Mouse (Mus musculus) embryonic facial prominence, embryonic 11.5 days (tissue): Measurements from ENCODE around the gene Rph3al. TPM values are rescaled to one million over a fixed set of nuclear protein-coding genes. Genes with fewer than 3 reads are reported as not detected.

Experiments used
- ATAC-seq: fragments of 200-750 bp; cut with Nextera tagmentation; replicated peaks from 2 replicates; pipeline ENCODE4 v1.8.0; 2017; ENCODE audit warnings: low read depth; ENCODE audit not compliant: insufficient number of reproducible peaks, low FRiP score, low TSS enrichment
- DNase-seq: peaks from one replicate; pipeline ENCODE4 v3.0.0-alpha.2; 2015; ENCODE audit warnings: low spot score
- H3K27ac ChIP-seq: fragments of 300-500 bp; sonication (generic); replicated peaks from 2 replicates; pipeline ENCODE4 v1.5.1; 2014; ENCODE audit warnings: mild to moderate bottlenecking, low read depth, low read length, control low read depth
- H3K27me3 ChIP-seq: fragments of 300-500 bp; sonication (generic); 2 replicates; pipeline ENCODE4 v1.6.1; 2014; ENCODE audit warnings: mild to moderate bottlenecking, low read length, moderate library complexity, mixed read lengths; ENCODE audit not compliant: control insufficient read depth, insufficient read depth
- H3K36me3 ChIP-seq: fragments of 300-500 bp; sonication (generic); replicated peaks from 2 replicates; pipeline ENCODE4 v1.6.1; 2014; ENCODE audit warnings: low read depth, mild to moderate bottlenecking, low read length, moderate library complexity, mixed read lengths; ENCODE audit not compliant: control insufficient read depth, insufficient read depth
- H3K4me1 ChIP-seq: fragments of 300-500 bp; sonication (generic); 2 replicates; pipeline ENCODE4 v1.6.1; 2014; ENCODE audit warnings: low read length, mixed read lengths; ENCODE audit not compliant: control insufficient read depth, insufficient read depth
- H3K4me2 ChIP-seq: fragments of 300-500 bp; sonication (generic); 2 replicates; pipeline ENCODE4 v1.6.1; 2014; ENCODE audit warnings: low read depth, mild to moderate bottlenecking, control low read depth, low read length, moderate library complexity
- H3K4me3 ChIP-seq: fragments of 300-500 bp; sonication (generic); 2 replicates; pipeline ENCODE4 v1.5.1; 2014; ENCODE audit warnings: low read depth, low read length, control low read depth
- H3K9ac ChIP-seq: fragments of 300-500 bp; sonication (generic); replicated peaks from 2 replicates; pipeline ENCODE4 v1.6.1; 2014; ENCODE audit warnings: mild to moderate bottlenecking, control low read depth, low read length
- H3K9me3 ChIP-seq: fragments of 300-500 bp; sonication (generic); replicated peaks from 2 replicates; pipeline ENCODE4 v1.6.1; 2016; ENCODE audit warnings: mild to moderate bottlenecking, low read length, inconsistent platforms, mixed read lengths; ENCODE audit not compliant: control insufficient read depth
- WGBS: fragments of 180-500 bp; shearing (Covaris S2); extraction: QIAGEN DNeasy Blood & Tissue Kit; methylation state at CpG from one replicate; pipeline ENCODE4 v1.1.7; 2014; 5-methylcytosine and 5-hydroxymethylcytosine counted together
- polyA plus RNA-seq: library from polyadenylated mRNA; unstranded; fragments of >200 nt; fragmentation: Nextera tagmentation; extraction: Ambion mirVana; gene quantifications from 2 replicates; pipeline ENCODE4 v1.2.1, GENCODE M21; 2014

Rph3al gene
- polyA plus RNA-seq, 1 experiment from 2014 or later = 2.7 TPM

GRCm38 (mm10) chr11:75901339-75901738 is 36.9 kb downstream of the Rph3al start:
- H3K4me3 ChIP-seq = no peak overlapping the region
- ATAC-seq (no peak), DNase-seq (no peak)
- H3K27ac ChIP-seq = no peak overlapping the region
- no peaks in the 10 kb centered on the region for H3K27me3 ChIP-seq
- no peak overlapping the region for H3K9ac ChIP-seq
- 65% methylated on average over 6 of the region's 6 CpGs for whole genome bisulfite sequencing
- H3K9me3 ChIP-seq = no peaks in the 10 kb centered on the region
- no peaks in the 10 kb centered on the region; the same call in 1 of the 2 replicates for H3K4me1 ChIP-seq
- H3K36me3 ChIP-seq = no peaks in the 10 kb centered on the region
- no peak overlapping the region for H3K4me2 ChIP-seq

GRCm38 (mm10) chr11:75899676-75900075 is 38.6 kb downstream of the Rph3al start:
- ATAC-seq (no peak), DNase-seq (no peak)
- Histone ChIP-seq H3K4me2 (no peak overlapping the region), H3K4me3 (no peak overlapping the region), H3K4me1 (no peaks in the 10 kb centered on the region; the same call in 1 of the 2 replicates), H3K27me3 (no peaks in the 10 kb centered on the region), H3K9me3 (no peaks in the 10 kb centered on the region), H3K9ac (no peak overlapping the region), H3K36me3 (no peaks in the 10 kb centered on the region), H3K27ac (no peak overlapping the region)
- 40% methylated on average over 9 of the region's 9 CpGs for WGBS

GRCm38 (mm10) chr11:75898532-75898931 is 39.7 kb downstream of the Rph3al start:
- no peak overlapping the region for H3K4me2 ChIP-seq
- no peak overlapping the region for H3K27ac ChIP-seq
- H3K9me3 ChIP-seq = no peaks in the 10 kb centered on the region
- no peaks in the 10 kb centered on the region for H3K27me3 ChIP-seq
- WGBS = 89% methylated on average over 9 of the region's 9 CpGs
- H3K36me3 ChIP-seq = no peaks in the 10 kb centered on the region
- DNase-seq (no peak), ATAC-seq (no peak)
- no peaks in the 10 kb centered on the region for H3K4me1 ChIP-seq
- H3K9ac ChIP-seq = no peak overlapping the region
- H3K4me3 ChIP-seq = no peak overlapping the region

GRCm38 (mm10) chr11:75894791-75895420 is 43.3 kb downstream of the Rph3al start:
- 77% methylated on average over 12 of the region's 12 CpGs for WGBS
- no peak for ATAC-seq
- H3K27ac ChIP-seq = no peak overlapping the region
- H3K4me1 ChIP-seq = no peaks in the 10 kb centered on the region
- no peak overlapping the region for H3K9ac ChIP-seq
- H3K4me3 ChIP-seq = no peak overlapping the region
- H3K27me3 ChIP-seq = no peaks in the 10 kb centered on the region
- no peak overlapping the region for H3K4me2 ChIP-seq
- H3K36me3 ChIP-seq = no peaks in the 10 kb centered on the region
- no peak for DNase-seq
- H3K9me3 ChIP-seq = no peaks in the 10 kb centered on the region

- Histone ChIP-seq H3K27me3 (no peaks in the 10 kb centered on the region), H3K4me1 (no peaks in the 10 kb centered on the region)
- no peak for ATAC-seq
Measured at GRCm38 (mm10) chr11:75893956-75894355, 44.3 kb downstream of the Rph3al start.

GRCm38 (mm10) chr11:75887349-75887748 is 50.9 kb downstream of the Rph3al start:
- DNase-seq (no peak), ATAC-seq (no peak)
- Histone ChIP-seq H3K9me3 (no peaks in the 10 kb centered on the region), H3K36me3 (no peaks in the 10 kb centered on the region), H3K4me1 (no peaks in the 10 kb centered on the region), H3K27ac (no peak overlapping the region), H3K4me3 (no peak overlapping the region), H3K9ac (no peak overlapping the region), H3K4me2 (no peak overlapping the region), H3K27me3 (no peaks in the 10 kb centered on the region)
- 92% methylated on average over 3 of the region's 3 CpGs for WGBS

More at GRCm38 (mm10) chr11:75893956-75894355, 44.3 kb downstream of the Rph3al start:
- WGBS = 52% methylated on average over 2 of the region's 2 CpGs
- Histone ChIP-seq H3K36me3 (no peaks in the 10 kb centered on the region), H3K4me2 (no peak overlapping the region), H3K9me3 (no peaks in the 10 kb centered on the region), H3K9ac (no peak overlapping the region), H3K27ac (no peak overlapping the region), H3K4me3 (no peak overlapping the region)
- no peak for DNase-seq

- no peak overlapping the region for H3K4me3 ChIP-seq
- H3K27ac ChIP-seq = no peak overlapping the region
- 88% methylated on average over 3 of the region's 3 CpGs for WGBS
Measured at GRCm38 (mm10) chr11:75881234-75881633, 57.0 kb downstream of the Rph3al start.

GRCm38 (mm10) chr11:75880064-75880463 is 58.2 kb downstream of the Rph3al start:
- H3K4me3 ChIP-seq = no peak overlapping the region
- no peaks in the 10 kb centered on the region for H3K9me3 ChIP-seq
- no peak overlapping the region for H3K9ac ChIP-seq
- DNase-seq (no peak), ATAC-seq (no peak)
- no peaks in the 10 kb centered on the region for H3K4me1 ChIP-seq
- WGBS = 79% methylated on average over 8 of the region's 8 CpGs
- no peak overlapping the region for H3K4me2 ChIP-seq
- H3K36me3 ChIP-seq = no peaks in the 10 kb centered on the region
- no peaks in the 10 kb centered on the region for H3K27me3 ChIP-seq
- no peak overlapping the region for H3K27ac ChIP-seq

More at GRCm38 (mm10) chr11:75881234-75881633, 57.0 kb downstream of the Rph3al start:
- no peaks in the 10 kb centered on the region for H3K4me1 ChIP-seq
- no peaks in the 10 kb centered on the region for H3K27me3 ChIP-seq
- H3K36me3 ChIP-seq = no peaks in the 10 kb centered on the region
- DNase-seq (no peak), ATAC-seq (no peak)
- H3K9ac ChIP-seq = no peak overlapping the region
- H3K4me2 ChIP-seq = no peak overlapping the region
- no peaks in the 10 kb centered on the region for H3K9me3 ChIP-seq
